Mouse (Mus musculus) megakaryocyte, embryonic 14.5 days (primary cell): ENCODE measurements around the gene 2010111I01Rik. TPM values are rescaled to one million over a fixed set of nuclear protein-coding genes. Genes with fewer than 3 reads are reported as not detected.
A peak's percentile ranks its signal among the peaks of the same experiment; 100 is the strongest.
"Not testable (repeated sequence)": the region's sequence is repeated elsewhere in the genome, so short reads cannot be mapped to it uniquely, and the experiment has no call there.

Source experiments
- H3K27me3 ChIP-seq: replicated peaks from 2 replicates; pipeline ENCODE3; 2012; ENCODE audit warnings: inconsistent platforms
- H3K36me3 ChIP-seq: replicated peaks from 2 replicates; pipeline ENCODE3; 2012; ENCODE audit warnings: low read length, inconsistent platforms, mixed read lengths
- H3K4me1 ChIP-seq: 2 replicates; pipeline ENCODE4 v1.6.1; 2012; ENCODE audit warnings: inconsistent platforms
- H3K4me3 ChIP-seq: replicated peaks from 2 replicates; pipeline ENCODE3; 2012; ENCODE audit warnings: moderate library complexity, mild to moderate bottlenecking, inconsistent platforms
- H3K9me3 ChIP-seq: 2 replicates; pipeline ENCODE4 v1.6.1; 2012; ENCODE audit warnings: inconsistent platforms
- FLI1 ChIP-seq: IDR thresholded peaks from 2 replicates; pipeline ENCODE4 v1.6.1; 2012; ENCODE audit warnings: low read length, inconsistent platforms, mixed read lengths
- GATA1 ChIP-seq: IDR thresholded peaks from 3 replicates; pipeline ENCODE4 v1.6.1; 2012; ENCODE audit warnings: mixed read lengths, low read length, inconsistent platforms, borderline replicate concordance
- polyA plus RNA-seq: library from polyadenylated mRNA; stranded (reverse); fragments of >175 nt; gene quantifications from 2 replicates; pipeline ENCODE4 v1.2.3, GENCODE M21; 2012; ENCODE audit warnings: low replicate concordance; ENCODE audit not compliant: insufficient read depth

2010111I01Rik gene
- polyA plus RNA-seq, 1 experiment: 46.5 TPM

DNA sequence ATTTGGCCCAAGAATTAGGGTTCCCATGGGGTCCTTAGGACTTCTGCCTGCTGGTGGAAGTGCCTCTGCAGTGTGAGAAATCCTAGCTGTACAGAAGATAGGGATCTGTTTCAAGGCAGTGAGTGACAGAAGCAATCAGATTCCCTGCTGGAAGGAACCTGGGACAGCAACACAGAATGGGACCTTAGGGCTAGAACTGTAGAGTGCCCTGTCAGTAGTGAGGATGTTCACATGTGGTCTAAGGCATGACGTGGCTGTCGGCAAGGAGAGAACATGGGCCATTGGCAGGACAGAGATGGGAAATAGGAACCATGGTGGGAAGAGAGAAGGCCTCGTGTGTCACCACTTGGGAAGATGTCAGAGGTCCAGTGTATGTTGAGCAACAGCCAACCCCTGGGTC lies 344.9 kb downstream of the 2010111I01Rik start:
- Histone ChIP-seq H3K4me3 (no peak overlapping the region), H3K9me3 (no peaks in the 10 kb centered on the region), H3K4me1 (peaks cover 38% of the 10 kb centered on the region), H3K27me3 (peaks cover 4% of the 10 kb centered on the region), H3K36me3 (peaks cover 41% of the 10 kb centered on the region)
- no peak for TF ChIP-seq GATA1
- TF ChIP-seq FLI1: no peak

DNA sequence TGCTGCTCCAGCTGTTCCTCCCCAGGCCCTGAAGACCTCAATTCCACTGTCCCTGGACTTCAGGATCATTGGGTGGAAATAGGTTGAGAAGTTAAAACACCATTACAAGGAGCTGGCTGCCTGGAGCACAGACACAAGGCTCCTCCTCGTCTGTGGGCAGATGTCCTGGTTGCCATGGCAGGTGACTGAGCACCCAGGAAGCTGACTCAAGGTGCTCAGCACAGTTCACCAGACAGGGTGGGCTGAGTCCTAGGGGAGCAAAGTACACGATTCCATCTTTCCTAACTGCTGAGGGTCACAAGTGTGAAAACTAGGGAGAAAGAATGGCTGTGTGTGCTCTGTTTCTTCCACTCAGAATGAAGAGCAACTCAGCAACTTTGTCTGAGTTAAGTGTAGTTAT lies 346.5 kb downstream of the 2010111I01Rik start:
- Histone ChIP-seq H3K27me3 (peaks cover 7% of the 10 kb centered on the region), H3K4me1 (peaks cover 39% of the 10 kb centered on the region), H3K36me3 (peaks cover 26% of the 10 kb centered on the region), H3K4me3 (no peak overlapping the region), H3K9me3 (no peaks in the 10 kb centered on the region)
- TF ChIP-seq FLI1: no peak
- no peak for TF ChIP-seq GATA1

DNA sequence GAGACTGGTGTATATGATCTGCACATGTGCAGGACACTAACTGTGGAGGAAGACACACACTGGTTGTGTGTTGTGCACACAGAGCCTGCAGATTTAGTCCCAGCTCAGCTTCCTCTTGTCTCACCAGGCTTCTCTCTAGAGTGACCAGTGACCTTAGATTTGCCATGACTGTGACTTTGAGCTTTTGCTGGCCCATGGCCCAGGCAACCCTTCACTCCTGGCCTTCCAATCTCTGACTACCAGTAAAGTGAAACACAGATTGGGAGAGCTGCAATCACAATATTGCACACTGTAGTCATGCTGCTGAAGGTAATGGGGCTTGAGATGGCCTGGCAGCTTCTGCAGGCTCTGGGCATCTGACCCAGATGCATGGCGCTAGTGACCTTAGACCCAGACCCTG lies 348.6 kb downstream of the 2010111I01Rik start:
- Histone ChIP-seq H3K36me3 (peaks cover 22% of the 10 kb centered on the region), H3K4me3 (no peak overlapping the region), H3K27me3 (peaks cover 7% of the 10 kb centered on the region), H3K9me3 (no peaks in the 10 kb centered on the region), H3K4me1 (peaks cover 45% of the 10 kb centered on the region)
- TF ChIP-seq GATA1 (no peak), FLI1 (no peak)

DNA sequence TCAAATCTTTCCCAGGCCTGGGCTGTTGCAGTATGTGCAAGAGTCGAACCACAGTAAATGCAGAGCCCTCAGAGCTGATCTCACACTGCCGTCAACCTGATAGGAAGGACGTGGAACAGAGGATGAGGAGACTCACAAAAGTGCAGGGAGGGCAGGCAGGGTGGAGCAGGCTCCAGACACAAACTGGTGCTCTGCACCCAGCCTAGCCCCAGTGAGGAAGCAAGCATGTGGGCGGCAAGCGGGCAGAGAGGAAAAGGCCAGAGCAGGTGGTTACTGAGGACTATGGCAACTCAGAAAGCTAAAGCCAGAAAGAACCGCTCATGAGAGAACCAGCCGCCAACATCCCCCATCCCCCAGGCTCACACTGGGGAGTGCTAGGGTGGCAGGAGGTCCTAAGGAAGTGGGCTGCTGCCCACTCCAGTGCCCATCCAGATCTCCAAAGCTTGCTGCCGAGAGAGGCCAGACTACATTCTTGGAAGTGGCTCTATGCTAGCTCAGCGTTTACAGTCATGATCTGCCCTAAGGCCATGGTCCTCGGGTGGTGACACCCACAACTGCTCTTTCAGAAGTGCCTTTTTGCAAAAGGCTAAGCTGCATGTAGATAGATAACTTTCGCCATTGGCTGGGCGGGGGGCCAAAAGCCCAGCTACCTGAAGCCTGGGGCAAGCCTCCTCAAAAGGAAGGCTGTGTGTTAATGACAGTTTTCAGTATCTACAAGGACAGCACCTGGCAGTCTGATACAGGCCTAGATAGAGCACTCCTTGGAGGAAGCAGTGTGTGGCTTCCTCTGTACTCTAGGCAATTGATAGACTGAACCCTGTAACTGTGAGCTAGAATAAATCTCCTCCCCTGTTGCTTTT lies 349.3 kb downstream of the 2010111I01Rik start:
- Histone ChIP-seq H3K4me3 (peak overlapping the region; percentile 40), H3K36me3 (peaks cover 22% of the 10 kb centered on the region)

DNA sequence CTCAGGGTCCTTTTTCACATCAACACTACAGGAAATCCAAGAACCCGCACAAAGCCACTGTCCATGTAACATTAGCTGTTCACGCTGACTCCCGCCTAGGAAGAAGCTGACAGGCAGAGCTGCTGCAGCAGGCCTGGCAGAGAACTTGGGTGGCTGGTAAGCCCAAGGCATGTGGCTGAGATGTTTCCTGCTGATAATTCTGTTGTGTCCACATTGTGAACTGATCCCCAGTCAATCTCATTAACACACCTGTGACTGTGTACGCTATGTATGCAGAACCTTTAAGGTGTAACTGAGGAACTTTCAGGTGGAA lies 349.9 kb downstream of the 2010111I01Rik start:
- peaks cover 8% of the 10 kb centered on the region for H3K27me3 ChIP-seq
- H3K4me1 ChIP-seq: peaks cover 45% of the 10 kb centered on the region
- no peak for TF ChIP-seq GATA1
- no peak for TF ChIP-seq FLI1
- H3K4me3 ChIP-seq: no peak overlapping the region
- H3K9me3 ChIP-seq: no peaks in the 10 kb centered on the region
- peaks cover 22% of the 10 kb centered on the region for H3K36me3 ChIP-seq

More for the DNA sequence above, 349.3 kb downstream of the 2010111I01Rik start:
- Histone ChIP-seq H3K4me1 (peaks cover 45% of the 10 kb centered on the region), H3K9me3 (no peaks in the 10 kb centered on the region), H3K27me3 (peaks cover 8% of the 10 kb centered on the region)
- TF ChIP-seq FLI1: no peak

DNA sequence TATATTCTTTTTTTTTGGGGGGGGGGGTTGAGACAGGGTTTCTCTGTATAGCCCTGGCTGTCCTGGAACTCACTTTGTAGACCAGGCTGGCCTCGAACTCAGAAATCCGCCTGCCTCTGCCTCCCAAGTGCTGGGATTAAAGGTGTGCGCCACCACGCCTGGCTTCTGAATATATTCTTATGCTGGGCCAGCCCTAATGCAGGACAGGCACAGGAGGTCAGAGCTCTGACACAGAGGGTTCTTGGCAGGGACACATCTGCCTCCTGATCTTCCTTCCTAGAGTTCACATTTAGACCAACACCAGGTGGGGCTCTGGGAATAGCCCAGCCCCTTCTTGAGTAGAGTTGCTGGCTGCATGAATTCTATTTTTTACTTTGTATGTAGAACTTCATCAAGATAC lies 350.4 kb downstream of the 2010111I01Rik start:
- not testable (repeated sequence) for H3K4me3 ChIP-seq, H3K27me3 ChIP-seq, H3K9me3 ChIP-seq
- Histone ChIP-seq H3K4me1 (peaks cover 45% of the 10 kb centered on the region), H3K36me3 (peaks cover 22% of the 10 kb centered on the region)

DNA sequence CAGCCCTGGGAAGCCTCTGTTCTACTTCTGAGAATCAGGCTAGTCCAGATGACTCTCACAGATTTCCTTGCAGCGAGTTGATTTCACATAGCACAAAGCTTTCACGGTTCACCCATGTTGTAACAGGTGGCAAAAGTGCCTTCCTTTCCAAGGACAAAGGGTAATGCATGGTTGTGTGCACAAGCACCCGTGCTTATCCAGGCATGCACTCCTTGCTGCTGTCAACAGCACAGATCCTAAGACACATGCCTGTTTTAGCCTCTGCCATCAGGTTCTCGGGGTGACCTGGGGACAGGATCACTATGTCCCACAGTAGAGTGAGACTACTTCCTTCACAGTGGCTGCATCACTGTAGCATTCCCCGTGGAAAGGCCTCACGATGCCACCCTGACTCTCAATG lies 351.1 kb downstream of the 2010111I01Rik start:
- no peak overlapping the region for H3K4me3 ChIP-seq
- H3K36me3 ChIP-seq: peaks cover 22% of the 10 kb centered on the region
- no peaks in the 10 kb centered on the region for H3K9me3 ChIP-seq
- peaks cover 45% of the 10 kb centered on the region for H3K4me1 ChIP-seq
- H3K27me3 ChIP-seq: peaks cover 6% of the 10 kb centered on the region
- TF ChIP-seq GATA1 (no peak), FLI1 (no peak)

DNA sequence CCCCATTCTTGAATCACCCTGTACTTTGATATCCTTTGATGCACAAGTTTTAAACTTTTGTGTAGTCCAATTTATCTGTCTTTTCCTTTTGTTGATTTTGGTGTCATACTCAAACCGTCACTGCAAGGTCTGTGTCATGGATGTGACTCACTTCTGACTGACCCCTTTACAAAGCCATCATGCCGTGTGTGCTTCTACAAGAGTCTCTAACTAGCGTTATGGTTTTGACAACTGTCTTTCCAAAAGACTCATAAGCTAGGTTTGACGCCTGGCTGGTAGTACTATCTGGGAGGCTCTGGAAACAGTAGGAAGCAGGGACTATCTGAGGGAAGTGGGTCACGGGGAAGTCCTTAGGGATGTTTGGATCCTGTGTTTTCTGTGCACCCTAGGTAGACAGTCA lies 351.7 kb downstream of the 2010111I01Rik start:
- Histone ChIP-seq H3K36me3 (peaks cover 16% of the 10 kb centered on the region), H3K4me1 (peaks cover 41% of the 10 kb centered on the region)

DNA sequence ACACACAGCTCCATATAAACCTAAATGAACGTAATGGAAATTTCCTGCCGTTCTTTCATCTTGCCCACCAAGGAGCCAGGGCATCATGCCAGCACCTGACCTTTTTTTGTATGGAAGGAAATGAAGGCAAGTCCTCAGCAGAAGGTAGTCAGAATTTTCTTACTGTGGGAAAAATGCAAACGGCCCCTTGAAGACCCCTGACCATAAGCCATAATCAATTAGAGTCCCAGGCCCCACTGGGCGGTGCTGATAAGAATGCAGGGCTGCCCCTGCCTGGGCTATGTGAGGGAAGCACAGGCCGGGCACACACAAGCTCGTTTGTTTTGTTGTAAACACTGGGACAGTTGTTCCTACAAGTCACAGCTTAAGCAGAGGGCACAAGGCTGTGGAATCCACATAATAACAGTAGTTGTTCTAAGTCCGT lies 353.0 kb downstream of the 2010111I01Rik start:
- H3K4me1 ChIP-seq: peaks cover 39% of the 10 kb centered on the region
- no peak for TF ChIP-seq FLI1
- no peak for TF ChIP-seq GATA1
- peaks cover 7% of the 10 kb centered on the region for H3K36me3 ChIP-seq
- no peaks in the 10 kb centered on the region for H3K9me3 ChIP-seq
- no peak overlapping the region for H3K4me3 ChIP-seq
- peaks cover 9% of the 10 kb centered on the region for H3K27me3 ChIP-seq

More for the DNA sequence above, 351.7 kb downstream of the 2010111I01Rik start:
- peaks cover 8% of the 10 kb centered on the region for H3K27me3 ChIP-seq
- no peak for TF ChIP-seq FLI1
- TF ChIP-seq GATA1: no peak
- no peaks in the 10 kb centered on the region for H3K9me3 ChIP-seq
- H3K4me3 ChIP-seq: no peak overlapping the region

DNA sequence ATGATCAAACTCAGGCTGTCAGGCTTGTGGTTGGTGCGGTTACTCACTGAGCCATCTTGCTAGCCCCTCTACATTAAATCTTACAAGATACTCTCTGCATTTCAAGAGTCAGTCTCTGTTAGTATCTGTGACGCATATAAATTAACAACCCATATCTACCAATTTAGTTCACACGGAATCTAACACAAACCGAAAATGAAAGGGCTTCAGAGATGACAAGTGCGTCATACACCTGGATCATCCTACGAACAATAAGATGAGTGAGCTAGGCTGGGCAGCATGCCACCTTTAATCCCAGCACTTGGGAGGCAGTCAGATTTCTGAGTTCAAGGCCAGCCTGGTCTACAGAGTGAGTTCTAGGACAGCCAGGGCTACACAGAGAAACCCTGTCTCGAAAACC lies 355.1 kb downstream of the 2010111I01Rik start:
- no peak for TF ChIP-seq GATA1
- Histone ChIP-seq H3K27me3 (peaks cover 11% of the 10 kb centered on the region), H3K4me3 (no peak overlapping the region), H3K36me3 (peaks cover 7% of the 10 kb centered on the region), H3K4me1 (peaks cover 34% of the 10 kb centered on the region), H3K9me3 (no peaks in the 10 kb centered on the region)

DNA sequence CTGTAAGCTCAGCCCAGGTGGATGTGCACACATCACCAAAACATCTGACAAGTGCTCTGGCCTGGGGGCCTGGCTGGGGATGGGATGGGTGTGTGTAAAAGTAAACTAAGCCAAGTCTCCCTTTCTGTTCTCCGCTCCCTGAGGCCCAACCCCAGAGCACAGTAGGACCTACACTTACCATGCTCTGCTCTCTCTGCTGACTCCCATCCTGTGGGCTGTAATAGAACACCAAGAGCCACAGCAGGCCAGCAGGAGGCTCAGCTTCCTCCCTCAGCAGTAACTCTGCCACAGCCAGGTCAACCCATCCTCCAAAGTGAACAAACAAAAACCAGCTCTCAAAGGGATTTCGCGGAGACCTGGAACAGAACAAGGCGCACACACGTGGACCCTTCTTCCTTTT lies 357.0 kb downstream of the 2010111I01Rik start:
- Histone ChIP-seq H3K27me3 (peaks cover 8% of the 10 kb centered on the region), H3K4me3 (no peak overlapping the region), H3K36me3 (peaks cover 7% of the 10 kb centered on the region), H3K9me3 (no peaks in the 10 kb centered on the region), H3K4me1 (peaks cover 39% of the 10 kb centered on the region)
- TF ChIP-seq FLI1: no peak
- TF ChIP-seq GATA1: no peak
